Mouse (Mus musculus) heart, adult 18-20 months (tissue): ENCODE data around the gene Nanos1. TPM values are rescaled to one million over a fixed set of nuclear protein-coding genes. Genes with fewer than 3 reads are reported as not detected.

Experiments
- DNase-seq, 2 experiments: peaks; one replicate each; pipeline ENCODE4 v3.0.0; 2021 to 2022; ENCODE audit warnings: mixed read lengths in 1 of 2
- long read RNA-seq, 2 experiments: library from polyadenylated mRNA; stranded (forward); transcript quantifications; one replicate each; pipeline ENCODE4 v2.0.0; 2021
- total RNA-seq, 2 experiments: library from RNA; stranded (reverse); gene quantifications; 2 replicates each; pipeline ENCODE4 v1.2.3; 2021

Nanos1 gene
- total RNA-seq, result under 1 TPM; 0.17 to 0.26 TPM
- long read RNA-seq, experiment 1, result 0 reads
- long read RNA-seq, experiment 2, result 0 reads

DNA sequence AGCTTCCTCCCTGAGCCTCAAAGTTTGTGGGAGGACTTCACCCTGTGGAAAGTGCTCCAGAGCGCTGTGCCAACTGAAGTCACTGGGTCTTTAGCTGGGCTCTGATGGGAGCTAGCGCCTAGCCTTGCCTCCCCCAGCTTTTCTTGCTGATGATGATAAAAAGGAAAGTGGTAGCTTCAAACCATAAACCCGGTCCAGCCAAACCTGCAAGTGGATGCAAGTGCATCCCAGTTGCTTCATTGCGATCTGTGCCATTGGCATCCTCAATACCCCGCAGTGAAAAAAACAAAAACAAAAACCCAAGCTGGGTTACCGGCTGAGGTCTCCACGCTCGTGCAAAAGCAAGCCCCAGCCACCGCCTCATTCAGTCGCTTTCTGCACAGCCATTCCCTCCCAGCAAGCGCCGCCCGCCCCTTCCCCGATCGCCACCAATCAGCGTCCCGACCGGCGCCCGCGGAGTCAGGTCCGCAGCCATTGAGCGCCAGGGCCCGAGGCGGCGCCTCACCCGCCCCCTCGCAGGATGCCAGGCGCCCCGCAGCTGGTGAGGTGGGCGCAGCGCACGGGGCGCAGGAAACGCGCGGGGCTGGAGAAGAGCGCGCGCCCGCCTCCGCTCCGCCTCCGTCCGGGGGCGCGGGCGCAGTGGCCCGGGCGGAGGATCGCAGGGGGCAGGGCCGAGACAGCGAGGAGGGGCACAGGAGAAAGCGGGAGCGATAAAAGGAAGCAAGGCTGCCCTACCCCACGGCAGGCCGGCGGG lies at the start of gene Nanos1:
Nanos1 (plus strand) TSS at position 550 of the 754 bp plus-strand sequence.
- DNase-seq, result peak; percentile 88 to 91

DNA sequence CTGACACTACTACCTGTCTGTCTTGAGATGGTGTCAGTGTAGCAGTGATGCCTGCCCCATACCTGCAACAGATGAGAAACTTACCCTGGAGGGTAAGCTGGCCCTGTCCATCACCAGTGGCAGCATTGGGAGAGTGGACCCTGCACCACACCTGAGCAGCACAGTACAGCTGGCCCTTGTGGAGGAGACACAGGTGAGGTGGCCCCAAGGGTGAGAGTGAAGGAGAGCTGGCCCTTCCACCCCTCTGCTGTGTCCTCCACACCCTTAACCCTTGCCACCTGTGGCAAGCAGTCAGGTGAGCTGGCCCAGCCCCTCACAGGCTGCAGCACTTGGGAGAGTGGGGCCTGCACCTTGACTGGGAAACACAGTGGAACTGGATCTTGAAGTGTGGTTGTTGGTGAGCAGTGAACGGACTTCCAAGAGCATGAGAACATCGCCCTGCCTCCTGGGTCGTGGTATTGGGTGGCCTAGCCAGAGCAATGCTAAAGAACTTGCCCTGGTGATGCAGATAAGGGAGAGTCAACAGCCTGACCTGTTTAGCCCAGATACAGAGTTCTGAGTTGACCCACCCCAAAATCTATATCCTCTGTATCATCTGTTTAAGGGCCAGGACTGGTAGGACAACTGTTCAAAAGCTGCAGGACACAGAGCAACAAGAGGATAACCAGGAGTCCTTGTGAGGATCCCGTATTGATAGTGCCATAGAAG lies 46.4 kb upstream of the Nanos1 start:
- DNase-seq, result no peak

- DNase-seq, result no peak
Observed at GRCm38 (mm10) chr19:60710196-60710595, 45.6 kb upstream of the Nanos1 start.

DNA sequence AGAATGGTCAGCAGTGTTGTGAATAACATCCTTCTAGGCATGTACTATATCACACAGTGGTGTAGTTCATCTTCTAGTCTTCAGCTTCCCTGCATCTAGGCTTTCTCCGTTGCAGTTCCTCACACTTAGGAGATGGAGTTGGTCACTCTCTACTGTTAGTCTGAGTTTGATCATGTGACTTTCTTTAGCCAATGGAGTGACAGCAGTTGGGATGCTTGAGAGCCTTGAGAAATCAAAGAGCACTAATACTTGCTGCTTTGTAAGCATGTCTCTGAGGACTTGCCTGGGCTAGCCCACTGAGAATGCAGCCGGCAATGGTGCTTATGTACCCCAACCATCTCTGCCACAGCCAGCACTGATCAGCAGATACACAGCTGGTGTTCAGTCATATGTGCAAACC lies 43.2 kb upstream of the Nanos1 start:
- DNase-seq, result no peak

DNA sequence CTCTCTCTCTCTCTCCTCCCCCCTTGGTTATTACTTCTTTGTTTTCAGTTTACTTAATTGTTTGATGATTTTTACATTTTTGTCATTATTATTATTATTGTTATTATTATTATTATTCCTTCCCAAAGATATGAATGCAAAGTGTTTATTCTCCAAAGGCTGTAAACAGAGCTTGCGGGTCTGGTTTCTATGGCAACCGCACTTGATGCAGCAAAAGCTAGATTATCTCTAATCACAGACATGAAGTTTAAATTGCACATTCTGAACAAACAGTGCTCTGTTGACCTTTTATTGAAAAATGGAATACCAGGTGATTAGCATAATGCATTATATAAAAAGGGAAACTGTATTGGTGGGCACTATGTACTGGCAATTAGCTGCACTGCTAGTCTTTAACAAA lies 39.4 kb upstream of the Nanos1 start:
- no peak for DNase-seq

DNA sequence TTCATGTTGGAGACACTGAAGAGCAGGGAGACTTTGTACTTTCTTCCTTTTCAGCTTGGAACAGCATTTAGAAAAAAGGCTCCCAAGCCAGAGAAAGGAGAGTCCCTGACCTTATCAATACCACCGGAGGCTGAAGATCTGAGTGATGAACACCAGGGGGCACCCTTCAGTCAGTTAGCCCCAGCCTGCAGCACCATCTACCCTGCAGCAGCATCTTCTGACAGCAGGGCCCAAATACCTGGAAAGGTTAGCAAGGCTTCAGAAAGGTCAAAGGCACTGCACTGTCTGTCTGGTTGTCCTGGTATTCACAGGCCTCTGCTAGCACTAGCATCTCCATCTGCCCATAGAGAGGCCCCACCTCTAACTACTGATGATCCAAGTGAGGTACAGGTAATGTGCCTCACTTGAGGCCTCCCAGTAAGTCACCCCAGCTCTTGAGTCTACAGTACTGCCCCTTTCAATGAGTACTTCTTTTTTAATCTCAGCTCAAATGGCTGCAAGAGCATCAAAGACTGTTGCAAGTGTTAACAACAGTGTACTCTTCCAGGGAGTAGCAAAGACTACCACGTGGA lies 25.4 kb upstream of the Nanos1 start:
- DNase-seq, result peak; percentile 20 to 27

GRCm38 (mm10) chr19:60731299-60731698 lies 24.5 kb upstream of the Nanos1 start:
- DNase-seq, result no peak

DNA sequence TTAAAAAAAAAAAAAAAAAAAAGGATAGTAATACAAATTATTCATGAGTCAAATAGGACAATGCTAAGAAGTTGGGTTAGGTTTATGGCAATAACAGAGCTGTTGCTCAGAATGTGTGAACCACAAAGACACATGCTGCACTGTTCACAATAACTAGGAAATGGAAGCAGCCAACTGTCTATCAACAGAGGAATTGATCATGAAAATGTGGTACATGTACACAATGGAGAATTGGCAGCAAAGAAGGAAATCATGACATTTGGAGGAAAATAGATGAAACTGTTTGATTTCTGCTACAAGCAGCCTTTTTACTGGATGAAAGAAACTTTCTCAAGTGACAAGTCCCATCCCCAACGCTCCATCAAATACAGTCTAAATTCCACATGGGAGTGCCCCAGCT lies 23.8 kb upstream of the Nanos1 start:
- no peak for DNase-seq

GRCm38 (mm10) chr19:60740560-60740959 lies 15.2 kb upstream of the Nanos1 start:
- no peak for DNase-seq

GRCm38 (mm10) chr19:60743767-60744547 lies 11.8 kb upstream of the Nanos1 start:
- no peak for DNase-seq

DNA sequence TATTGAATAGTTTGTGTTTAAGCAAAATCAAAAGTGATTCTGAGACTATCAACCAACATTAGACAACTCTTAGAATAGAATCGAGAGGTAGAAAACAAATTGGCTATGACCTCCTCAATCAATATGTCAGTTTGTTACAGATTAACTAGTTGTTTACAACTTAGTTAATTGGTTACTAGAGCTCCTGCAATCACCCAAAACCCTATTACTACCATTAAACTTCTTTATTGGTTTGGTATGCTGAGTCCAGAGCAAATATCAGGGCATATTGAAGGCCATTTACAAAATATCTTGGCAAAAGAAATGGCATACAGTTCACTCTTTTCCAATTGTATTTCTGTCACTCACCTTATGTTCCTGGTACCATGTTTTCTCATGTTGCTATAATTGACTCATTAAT lies 8.0 kb upstream of the Nanos1 start:
- no peak for DNase-seq

DNA sequence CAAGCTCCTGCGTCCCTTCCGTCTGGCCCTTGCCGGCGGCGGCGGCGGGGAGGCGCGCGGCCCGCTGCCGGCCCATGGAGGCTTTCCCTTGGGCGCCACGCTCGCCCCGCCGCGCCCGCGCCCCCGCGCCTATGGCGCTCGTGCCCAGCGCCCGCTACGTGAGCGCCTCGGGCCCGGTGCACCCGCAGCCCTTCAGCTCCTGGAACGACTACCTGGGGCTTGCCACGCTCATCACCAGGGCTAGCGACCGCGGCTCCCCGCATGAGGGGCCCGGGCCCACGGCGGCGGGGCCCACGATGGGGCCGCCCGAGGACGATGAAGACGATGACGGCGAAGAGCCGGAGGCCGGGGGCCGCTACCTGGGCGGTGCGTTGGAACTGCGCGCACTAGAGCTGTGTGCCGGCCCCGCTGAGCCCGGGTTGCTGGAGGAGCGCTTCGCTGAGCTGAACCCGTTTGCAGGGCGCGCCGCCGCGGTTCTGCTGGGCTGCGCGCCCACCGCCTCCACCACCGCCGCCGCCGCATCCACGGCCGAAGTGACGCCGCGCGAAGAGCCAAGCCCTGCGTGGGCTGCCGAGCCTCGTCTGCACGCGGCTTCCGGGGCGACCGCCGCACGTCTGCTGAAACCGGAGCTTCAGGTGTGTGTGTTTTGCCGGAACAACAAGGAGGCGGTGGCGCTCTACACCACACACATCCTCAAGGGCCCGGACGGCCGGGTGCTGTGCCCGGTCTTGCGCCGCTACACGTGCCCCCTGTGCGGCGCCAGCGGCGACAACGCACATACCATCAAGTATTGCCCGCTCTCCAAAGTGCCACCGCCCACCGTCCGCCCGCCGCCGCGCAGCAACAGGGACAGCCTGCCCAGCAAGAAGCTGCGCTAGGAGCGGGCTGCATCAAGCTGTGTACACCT lies 658 bp downstream of the Nanos1 start:
- DNase-seq, result peak; percentile 29 to 30

GRCm38 (mm10) chr19:60757099-60757785 lies 1.5 kb downstream of the Nanos1 start:
- no peak for DNase-seq

GRCm38 (mm10) chr19:60758896-60759835 lies 3.4 kb downstream of the Nanos1 start:
- no peak for DNase-seq

GRCm38 (mm10) chr19:60773366-60773765 lies 17.6 kb downstream of the Nanos1 start:
- peak; percentile 20 to 45 for DNase-seq

GRCm38 (mm10) chr19:60782034-60782433 lies 26.2 kb downstream of the Nanos1 start:
- no peak for DNase-seq

DNA sequence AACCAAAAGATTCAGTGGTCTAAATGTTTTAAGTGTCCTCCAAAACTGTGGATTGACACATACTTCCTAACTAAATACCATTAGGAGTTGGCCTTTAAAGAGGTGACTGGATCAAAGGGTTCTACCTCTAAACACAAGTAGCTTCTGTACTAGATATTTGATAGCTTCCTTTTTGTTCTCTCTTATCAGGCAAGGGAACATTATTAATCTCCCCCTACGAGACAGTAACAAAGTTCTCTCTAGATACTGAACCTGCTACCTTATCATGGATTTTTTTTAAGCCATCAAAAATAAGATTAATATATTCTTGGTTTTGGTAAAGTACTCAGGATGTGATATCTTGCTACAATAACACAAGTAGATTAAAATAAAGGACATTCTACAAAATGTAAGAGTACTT lies 28.9 kb downstream of the Nanos1 start:
- DNase-seq, result no peak

DNA sequence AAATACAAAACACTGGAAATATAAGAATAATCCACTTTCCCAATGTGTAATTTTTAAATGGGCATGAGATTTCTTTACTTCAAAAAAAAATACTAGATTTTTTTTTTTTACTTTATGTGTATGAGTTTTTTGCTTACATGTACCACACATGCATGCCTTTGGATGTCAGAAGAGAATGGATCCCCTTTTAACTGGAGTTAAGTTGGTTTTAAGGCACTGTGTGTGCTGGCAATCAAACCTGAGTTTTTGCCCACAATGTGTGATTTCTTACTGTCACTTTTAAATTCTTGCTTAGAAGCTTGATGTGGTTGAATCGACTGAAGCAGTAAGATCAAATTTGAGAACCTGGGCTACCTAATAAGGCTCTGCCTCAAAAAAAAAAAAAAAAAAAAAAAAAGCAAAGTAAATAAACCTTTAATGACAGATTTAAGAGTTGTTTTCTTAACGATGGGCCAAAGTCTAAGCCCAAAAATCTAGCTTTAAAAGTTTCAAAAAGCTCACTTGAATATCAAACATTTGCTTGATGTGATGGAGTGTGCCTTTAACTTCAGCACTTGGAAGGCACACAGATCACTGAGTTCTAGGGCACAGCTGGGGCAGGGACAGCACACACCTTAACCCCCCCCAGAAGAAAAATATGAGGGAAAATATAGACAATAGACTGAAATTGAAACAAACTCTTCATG lies 31.8 kb downstream of the Nanos1 start:
- DNase-seq, result no peak
